Mouse (Mus musculus) gastrocnemius, adult 2 months (tissue): ENCODE measurements around the gene Ltbp1. TPM values are rescaled to one million over a fixed set of nuclear protein-coding genes. Genes with fewer than 3 reads are reported as not detected.

ENCODE experiments used
- DNase-seq: peaks from one replicate; pipeline ENCODE4 v3.0.0; 2022
- H3K27ac ChIP-seq: fragments of 200-600 bp; 2 replicates; pipeline ENCODE4 v1.8.1; 2022; ENCODE audit warnings: mild to moderate bottlenecking
- H3K4me3 ChIP-seq: fragments of 200-600 bp; 2 replicates; pipeline ENCODE4 v1.8.1; 2022; ENCODE audit warnings: mild to moderate bottlenecking, moderate library complexity
- CTCF ChIP-seq: fragments of 200-600 bp; IDR thresholded peaks from 2 replicates; pipeline ENCODE4 v1.8.1; 2022; ENCODE audit warnings: antibody characterized with exemption, mild to moderate bottlenecking, moderate library complexity
- intact Hi-C: fragments of 180-260 bp; cut with DNase I; formaldehyde crosslinking; loops from one replicate; pipeline ENCODE4 v1.15.1; 2025
- total RNA-seq, 2 experiments: library from RNA; stranded (reverse); gene quantifications; 2 replicates each; pipeline ENCODE4 v1.2.3; 2021

Gene Ltbp1
- total RNA-seq, 2 experiments from 2014 or later = 8.9 to 11.0 TPM

DNA sequence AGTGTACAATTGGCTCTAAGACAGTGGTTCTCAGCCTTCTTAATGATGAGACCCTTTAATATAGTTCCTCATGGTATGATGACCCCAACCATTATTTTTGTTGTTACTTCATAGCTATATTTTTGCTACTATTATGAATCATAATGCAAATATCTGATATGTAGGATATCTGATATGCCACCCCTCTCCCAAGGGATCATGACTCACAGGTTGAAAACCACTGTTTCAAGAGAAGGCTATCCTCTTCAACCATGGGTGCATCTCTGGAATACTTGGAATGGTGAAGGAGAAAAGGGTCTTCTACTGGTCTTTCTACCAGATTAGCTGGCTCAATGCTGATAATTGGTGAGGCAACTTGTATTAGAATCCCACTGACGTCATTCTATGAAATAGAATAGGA, 21.3 kb upstream of the Ltbp1 start:
- no peak for DNase-seq
- no peak overlapping the region for H3K4me3 ChIP-seq
- TF ChIP-seq CTCF = no peak
- intact Hi-C loops = no loop called here
- H3K27ac ChIP-seq = no peak overlapping the region

- intact Hi-C loops = no loop called here
- no peak overlapping the region for H3K4me3 ChIP-seq
- DNase-seq = no peak
- no peak overlapping the region for H3K27ac ChIP-seq
- TF ChIP-seq CTCF = no peak
Measured at GRCm38 (mm10) chr17:74984681-74985080, 20.7 kb upstream of the Ltbp1 start.

DNA sequence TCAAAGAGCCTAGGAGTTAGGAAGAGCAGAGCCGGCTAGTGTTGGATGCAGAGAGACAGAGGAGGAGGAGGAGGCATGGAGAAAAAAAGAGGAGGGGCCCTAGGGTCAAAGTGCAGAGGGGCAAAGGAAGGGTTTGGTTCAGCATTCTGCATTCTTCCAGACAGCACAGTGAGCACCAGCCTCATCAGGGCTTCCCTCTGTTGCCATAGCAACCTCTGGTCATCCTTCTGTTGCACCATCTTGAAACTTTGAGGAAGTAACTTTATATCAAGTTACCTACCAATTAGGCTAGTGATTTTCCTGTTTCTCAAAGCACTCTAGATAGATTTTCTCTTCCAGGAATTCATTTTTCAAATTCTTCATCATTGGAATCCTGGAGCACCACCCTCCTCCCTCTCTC, 18.3 kb upstream of the Ltbp1 start:
- no peak overlapping the region for H3K27ac ChIP-seq
- intact Hi-C loops = no loop called here
- no peak for DNase-seq

DNA sequence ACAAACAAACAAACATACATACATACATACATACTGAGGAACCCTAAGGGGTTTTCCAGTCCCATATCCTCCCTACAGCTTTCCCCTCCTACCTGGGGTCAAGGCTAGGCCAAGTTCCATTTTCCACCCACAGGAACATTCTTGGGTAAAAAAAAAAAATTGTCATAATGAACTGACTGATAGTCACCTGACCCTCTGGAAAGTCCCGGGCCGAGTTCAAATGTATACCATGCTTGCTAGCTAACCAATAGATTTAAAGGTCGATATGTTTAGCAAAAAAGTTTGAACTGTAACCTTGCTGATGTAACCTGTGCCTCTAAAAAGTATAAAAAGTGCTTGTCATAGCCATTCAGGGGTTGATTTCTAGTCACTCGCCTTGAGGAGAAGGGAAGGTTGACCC, 15.7 kb upstream of the Ltbp1 start:
- no peak for DNase-seq
- no peak for TF ChIP-seq CTCF
- no peak overlapping the region for H3K4me3 ChIP-seq
- no peak overlapping the region for H3K27ac ChIP-seq
- intact Hi-C loops = no loop called here

More for the DNA sequence above, 18.3 kb upstream of the Ltbp1 start:
- no peak for TF ChIP-seq CTCF
- H3K4me3 ChIP-seq = no peak overlapping the region

DNA sequence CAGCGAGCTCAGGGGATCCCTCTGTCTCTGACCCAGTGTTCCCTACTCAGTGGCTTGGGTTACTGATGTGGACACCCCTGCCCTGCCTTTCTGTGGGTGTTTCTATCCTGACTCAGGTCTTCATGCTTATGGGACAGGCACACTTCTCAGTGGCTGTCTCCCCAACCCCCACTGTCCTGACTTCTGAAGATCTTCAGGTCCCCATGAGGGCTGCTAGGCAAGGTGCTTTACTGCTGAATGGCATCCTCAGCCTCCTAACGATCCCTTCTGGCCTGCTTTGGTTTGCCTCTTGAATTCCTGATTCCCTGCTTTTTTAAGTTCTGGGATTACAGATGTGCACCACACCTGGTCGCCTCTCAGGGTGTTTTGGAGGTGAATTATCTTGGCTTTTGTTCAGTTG, 14.8 kb upstream of the Ltbp1 start:
- H3K4me3 ChIP-seq = no peak overlapping the region
- no peak for DNase-seq
- intact Hi-C loops = no loop called here
- TF ChIP-seq CTCF = no peak
- H3K27ac ChIP-seq = no peak overlapping the region

DNA sequence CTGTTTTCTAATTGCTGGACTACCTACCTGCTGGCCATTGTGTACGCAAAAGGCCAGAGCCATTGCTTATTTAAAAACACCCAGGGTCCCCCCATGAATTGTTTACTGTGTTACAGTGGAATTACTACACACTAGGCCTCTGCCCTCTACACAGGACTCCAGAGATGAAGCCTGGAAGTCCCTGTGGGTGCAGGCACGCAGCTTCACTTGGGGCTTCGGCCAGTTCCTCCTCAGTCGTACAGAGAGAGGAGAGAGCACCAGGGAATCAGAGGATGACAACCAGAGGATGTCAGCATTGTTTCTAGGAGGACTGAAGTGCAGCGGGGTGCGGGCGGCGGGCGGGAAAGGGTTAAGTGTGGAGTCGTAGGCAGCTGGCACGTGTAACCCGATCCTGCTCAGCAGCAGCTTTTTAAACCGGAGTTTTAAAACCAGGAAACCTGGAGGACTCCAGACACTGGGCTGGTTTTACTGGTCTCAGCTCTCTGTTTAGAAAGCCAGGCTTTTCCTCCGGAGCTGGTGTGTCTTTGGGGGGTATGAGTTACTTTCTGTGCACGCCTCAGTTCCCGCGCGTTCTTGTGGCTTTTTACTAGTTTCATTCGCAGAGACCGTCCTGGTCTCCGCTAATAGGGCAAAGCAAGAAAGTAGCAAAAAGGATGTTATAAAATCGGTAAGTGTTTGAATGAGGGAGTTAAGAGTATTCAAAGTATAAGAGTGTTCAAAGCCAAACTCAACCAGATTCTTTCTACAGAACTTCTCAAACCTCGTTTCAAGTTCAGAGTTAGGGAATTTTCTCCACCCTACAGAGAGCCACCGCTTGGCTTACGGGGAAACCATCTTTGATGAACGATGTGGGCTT, 11.4 kb upstream of the Ltbp1 start:
- TF ChIP-seq CTCF = no peak
- peak overlapping the region; percentile 46; the same call in 1 of the 2 replicates for H3K27ac ChIP-seq
- H3K4me3 ChIP-seq = peak overlapping the region; percentile 68
- intact Hi-C loops = no loop called here
- peak; percentile 37 for DNase-seq

GRCm38 (mm10) chr17:74994582-74994893, 10.8 kb upstream of the Ltbp1 start:
- peak overlapping the region; percentile 68 for H3K4me3 ChIP-seq
- 0 out of 2 replicates have a peak overlapping the region, but pooled peaks have one; percentile 46 for H3K27ac ChIP-seq
- TF ChIP-seq CTCF = no peak
- intact Hi-C loops = no loop called here
- no peak for DNase-seq

- no peak overlapping the region for H3K27ac ChIP-seq
- H3K4me3 ChIP-seq = no peak overlapping the region
- intact Hi-C loops = no loop called here
- TF ChIP-seq CTCF = no peak
- no peak for DNase-seq
Measured at GRCm38 (mm10) chr17:74995266-74995665, 10.1 kb upstream of the Ltbp1 start.

GRCm38 (mm10) chr17:75000066-75000465, 5.3 kb upstream of the Ltbp1 start:
- TF ChIP-seq CTCF = no peak
- intact Hi-C loops = loop anchor here (10.0 kb wide), 2 partner anchors 125 to 375 kb away; no protein-coding TSS in a partner anchor
- no peak for DNase-seq

DNA sequence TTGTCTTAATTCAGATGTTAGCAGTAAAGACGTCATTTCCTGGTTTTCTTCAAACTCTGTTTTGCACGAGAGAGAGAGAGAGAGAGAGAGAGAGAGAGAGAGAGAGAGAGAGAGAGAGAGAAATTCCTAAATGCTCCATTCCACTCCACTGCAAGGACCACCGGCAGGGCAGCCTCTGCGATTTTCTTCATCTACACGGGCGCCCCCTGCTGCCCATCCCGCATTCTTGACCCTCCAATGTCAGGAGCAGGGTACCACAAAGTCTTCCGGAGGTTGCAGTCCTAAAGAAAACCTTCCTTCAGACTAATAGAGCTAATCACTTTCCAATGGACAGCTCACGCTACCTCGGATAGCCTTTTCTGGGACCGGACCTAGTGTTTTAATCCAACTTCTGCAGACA, 548 bp upstream of the Ltbp1 start:
- intact Hi-C loops = loop anchor here (2.0 to 10.0 kb wide), 4 partner anchors 82 to 370 kb away; no protein-coding TSS in a partner anchor
- Histone ChIP-seq H3K27ac (peak overlapping the region; percentile 88), H3K4me3 (peak overlapping the region; percentile 97)
- DNase-seq = peak; percentile 85
- TF ChIP-seq CTCF = peak; percentile 76

More at GRCm38 (mm10) chr17:75000066-75000465, 5.3 kb upstream of the Ltbp1 start:
- no peak overlapping the region for H3K27ac ChIP-seq
- H3K4me3 ChIP-seq = no peak overlapping the region

DNA sequence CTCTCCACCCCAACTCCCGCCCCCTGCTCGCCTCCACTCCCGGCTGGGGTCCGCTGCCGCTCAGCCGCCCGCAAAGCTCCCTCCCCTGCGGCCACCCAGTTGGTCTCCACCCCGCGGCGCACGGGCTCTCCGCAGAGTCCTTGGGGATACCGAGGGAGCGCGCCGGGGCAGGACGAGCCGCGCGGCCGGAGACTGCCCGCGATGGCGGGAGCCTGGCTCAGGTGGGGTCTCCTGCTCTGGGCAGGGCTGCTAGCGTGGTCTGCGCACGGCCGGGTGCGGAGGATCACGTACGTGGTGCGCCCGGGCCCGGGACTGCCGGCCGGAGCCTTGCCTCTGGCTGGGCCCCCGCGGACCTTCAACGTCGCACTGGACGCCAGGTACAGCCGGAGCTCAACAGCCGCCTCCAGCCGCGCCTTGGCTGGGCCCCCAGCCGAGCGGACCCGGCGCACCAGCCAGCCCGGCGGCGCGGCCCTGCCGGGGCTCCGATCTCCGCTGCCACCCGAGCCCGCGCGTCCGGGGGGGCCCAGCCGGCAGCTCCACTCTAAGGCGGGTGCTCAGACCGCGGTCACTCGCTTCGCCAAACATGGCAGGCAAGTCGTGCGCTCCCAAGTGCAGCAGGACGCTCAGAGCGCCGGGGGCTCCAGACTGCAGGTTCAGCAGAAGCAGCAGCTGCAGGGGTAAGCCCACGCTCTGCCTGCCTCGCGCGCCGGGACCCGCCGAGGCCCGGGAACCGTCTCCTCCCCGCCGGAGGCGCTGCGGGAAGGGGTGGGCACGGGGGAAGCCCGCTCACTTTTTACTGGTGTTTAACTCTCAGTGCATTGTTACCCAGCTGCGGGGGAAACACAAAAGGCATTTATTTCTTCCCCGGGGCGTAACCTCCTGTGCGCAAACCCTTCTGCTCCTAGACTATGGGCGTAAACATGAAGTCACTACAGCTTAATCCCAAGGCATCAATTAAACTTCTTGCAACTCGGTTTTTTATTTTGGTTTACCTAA, 615 bp downstream of the Ltbp1 start:
- intact Hi-C loops = loop anchor here (2.0 to 10.0 kb wide), 4 partner anchors 81 to 369 kb away; no protein-coding TSS in a partner anchor
- peak; percentile 73 for DNase-seq
- no peak for TF ChIP-seq CTCF
- peak overlapping the region; percentile 97 for H3K4me3 ChIP-seq
- H3K27ac ChIP-seq = peak overlapping the region; percentile 88

DNA sequence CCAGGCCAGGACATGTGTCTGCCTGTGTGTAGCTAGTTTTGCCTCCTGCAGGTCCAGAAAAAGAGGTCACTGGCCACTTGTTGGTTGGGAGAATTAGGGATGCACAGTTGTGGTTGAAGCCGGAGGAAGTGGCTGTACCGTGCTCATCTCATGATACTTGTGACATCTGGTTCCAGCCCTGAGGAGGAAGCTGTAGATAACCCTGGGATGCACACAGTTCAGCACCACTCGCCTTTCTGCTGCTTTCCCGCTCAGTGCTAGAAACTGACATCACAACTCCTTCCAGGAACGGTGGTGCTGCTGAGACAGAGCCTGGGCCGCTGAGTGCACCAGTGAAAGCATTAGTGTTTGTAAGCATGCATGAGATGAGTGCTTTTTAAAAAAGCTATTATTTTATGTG, 5.6 kb downstream of the Ltbp1 start:
- intact Hi-C loops = no loop called here
- Histone ChIP-seq H3K4me3 (no peak overlapping the region), H3K27ac (no peak overlapping the region)
- no peak for DNase-seq
- TF ChIP-seq CTCF = no peak

DNA sequence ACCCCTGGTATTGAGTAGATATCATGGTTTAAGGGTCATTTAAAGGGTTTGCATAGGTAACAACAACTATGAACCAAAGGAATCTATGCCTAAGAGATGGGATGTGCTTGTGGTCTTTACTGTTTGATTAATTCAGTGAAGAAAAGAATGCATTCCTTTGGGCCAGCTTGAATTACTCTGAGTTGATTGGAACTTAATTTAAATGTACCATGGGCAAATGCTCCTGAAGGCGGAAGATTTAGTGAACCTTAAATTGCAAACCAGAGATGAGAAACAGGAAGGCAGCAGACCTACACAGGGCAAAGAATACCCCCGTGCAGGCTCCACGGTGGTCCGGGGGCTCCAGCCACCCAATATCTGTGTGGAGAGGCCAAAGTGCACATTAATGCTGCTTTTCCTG, 7.8 kb downstream of the Ltbp1 start:
- Histone ChIP-seq H3K4me3 (no peak overlapping the region), H3K27ac (no peak overlapping the region)
- intact Hi-C loops = no loop called here
- no peak for TF ChIP-seq CTCF
- DNase-seq = no peak
